Mouse (Mus musculus) heart, embryonic 10.5 days (tissue): ENCODE data around the gene Apol6. TPM values are rescaled to one million over a fixed set of nuclear protein-coding genes. Genes with fewer than 3 reads are reported as not detected.
A peak's percentile ranks its signal among the peaks of the same experiment; 100 is the strongest.
"Not testable (repeated sequence)": the region's sequence is repeated elsewhere in the genome, so short reads cannot be mapped to it uniquely, and the experiment has no call there.

ENCODE experiments used
- DNase-seq: peaks from one replicate; pipeline ENCODE4 v3.0.0-alpha.2; 2017; ENCODE audit warnings: low spot score
- H3K27ac ChIP-seq: fragments of 300-500 bp; sonication (generic); 2 replicates; pipeline ENCODE4 v1.5.1; 2016; ENCODE audit warnings: mild to moderate bottlenecking
- H3K27me3 ChIP-seq: fragments of 300-500 bp; sonication (generic); 2 replicates; pipeline ENCODE4 v1.6.1; 2016; ENCODE audit warnings: mild to moderate bottlenecking; ENCODE audit not compliant: poor library complexity, insufficient read depth, severe bottlenecking
- H3K36me3 ChIP-seq: fragments of 300-500 bp; sonication (generic); 2 replicates; pipeline ENCODE4 v1.6.1; 2016; ENCODE audit warnings: mild to moderate bottlenecking, moderate library complexity
- H3K4me1 ChIP-seq: fragments of 300-500 bp; sonication (generic); 2 replicates; pipeline ENCODE4 v1.6.1; 2016; ENCODE audit warnings: mild to moderate bottlenecking
- H3K4me3 ChIP-seq: fragments of 300-500 bp; sonication (generic); 2 replicates; pipeline ENCODE4 v1.5.1; 2016; ENCODE audit warnings: mild to moderate bottlenecking, moderate library complexity
- H3K9me3 ChIP-seq: fragments of 300-500 bp; sonication (generic); 2 replicates; pipeline ENCODE4 v1.6.1; 2016; ENCODE audit warnings: mild to moderate bottlenecking, moderate library complexity
- WGBS: fragments of 180-500 bp; shearing (Covaris S2); methylation state at CpG from one replicate; pipeline ENCODE4 v1.1.7; 2016; 5-methylcytosine and 5-hydroxymethylcytosine counted together
- polyA plus RNA-seq: library from polyadenylated mRNA; unstranded; fragments of >200 nt; fragmentation: Nextera tagmentation; extraction: Ambion mirVana; gene quantifications from 2 replicates; pipeline ENCODE4 v1.2.1, GENCODE M21; 2016

Gene Apol6
- polyA plus RNA-seq, 1 experiment from 2014 or later = 0.77 TPM

DNA sequence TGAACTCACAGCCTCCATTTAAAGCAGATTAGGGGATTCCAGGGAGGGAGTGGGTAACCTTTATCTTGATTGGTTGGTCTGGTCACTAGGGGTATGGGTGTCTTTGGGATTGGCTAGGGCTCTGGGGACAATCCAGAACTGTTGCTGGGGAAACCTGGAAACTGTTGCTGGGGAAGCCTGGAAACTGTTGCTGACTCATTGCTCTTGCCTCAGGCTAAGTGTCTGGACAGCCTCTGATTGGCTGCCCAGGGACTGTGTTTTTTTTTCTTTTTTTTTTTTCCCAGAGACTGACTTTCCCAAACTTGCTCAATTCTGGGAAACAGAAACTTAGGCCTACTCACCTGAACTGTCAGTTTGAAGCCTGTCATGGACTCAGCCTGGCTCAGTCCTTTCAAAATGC lies 14.0 kb downstream of the Apol6 start:
- Histone ChIP-seq H3K36me3 (no peaks in the 10 kb centered on the region), H3K4me3 (no peak overlapping the region), H3K27ac (no peak overlapping the region), H3K27me3 (no peaks in the 10 kb centered on the region), H3K4me1 (peaks cover 47% of the 10 kb centered on the region), H3K9me3 (no peaks in the 10 kb centered on the region)
- DNase-seq = no peak

- 88% methylated on average over 4 of the region's 4 CpGs for WGBS
- not testable (repeated sequence) for H3K36me3 ChIP-seq, H3K4me3 ChIP-seq, H3K27me3 ChIP-seq, H3K27ac ChIP-seq, H3K9me3 ChIP-seq, DNase-seq
- H3K4me1 ChIP-seq = peaks cover 40% of the 10 kb centered on the region
These were observed 14.9 kb downstream of the Apol6 start for GRCm38 (mm10) chr15:77059416-77059815.

DNA sequence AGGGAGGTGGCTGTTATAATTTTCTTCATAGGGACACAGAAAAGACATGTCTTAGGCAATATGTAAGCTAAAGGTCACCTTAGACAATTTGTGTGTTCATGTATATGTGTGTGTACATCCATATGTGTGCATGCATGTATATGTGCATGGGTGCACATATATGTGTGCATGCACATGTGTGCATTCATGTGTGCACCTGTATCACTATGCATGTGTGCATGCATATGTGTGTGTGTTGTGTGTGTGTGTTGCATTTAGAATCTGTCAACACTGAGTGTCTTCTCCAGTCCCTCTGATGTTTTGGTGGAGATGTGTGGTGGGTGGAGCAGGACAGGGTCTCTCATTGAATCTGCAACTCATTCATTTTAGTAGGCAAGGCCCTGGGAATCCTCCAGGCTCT lies 18.2 kb downstream of the Apol6 start:
- Histone ChIP-seq H3K4me3 (no peak overlapping the region), H3K27me3 (no peaks in the 10 kb centered on the region), H3K9me3 (no peaks in the 10 kb centered on the region), H3K36me3 (no peaks in the 10 kb centered on the region), H3K27ac (no peak overlapping the region), H3K4me1 (peaks cover 15% of the 10 kb centered on the region; the same call in 1 of the 2 replicates)
- DNase-seq = no peak

- WGBS = 76% methylated on average over 6 of the region's 6 CpGs
- H3K9me3 ChIP-seq = no peaks in the 10 kb centered on the region
- H3K27ac ChIP-seq = no peak overlapping the region
- no peaks in the 10 kb centered on the region for H3K36me3 ChIP-seq
- H3K4me1 ChIP-seq = peaks cover 25% of the 10 kb centered on the region
- no peak for DNase-seq
- no peak overlapping the region for H3K4me3 ChIP-seq
- no peaks in the 10 kb centered on the region for H3K27me3 ChIP-seq
These were observed 20.8 kb downstream of the Apol6 start for GRCm38 (mm10) chr15:77065259-77065852.

DNA sequence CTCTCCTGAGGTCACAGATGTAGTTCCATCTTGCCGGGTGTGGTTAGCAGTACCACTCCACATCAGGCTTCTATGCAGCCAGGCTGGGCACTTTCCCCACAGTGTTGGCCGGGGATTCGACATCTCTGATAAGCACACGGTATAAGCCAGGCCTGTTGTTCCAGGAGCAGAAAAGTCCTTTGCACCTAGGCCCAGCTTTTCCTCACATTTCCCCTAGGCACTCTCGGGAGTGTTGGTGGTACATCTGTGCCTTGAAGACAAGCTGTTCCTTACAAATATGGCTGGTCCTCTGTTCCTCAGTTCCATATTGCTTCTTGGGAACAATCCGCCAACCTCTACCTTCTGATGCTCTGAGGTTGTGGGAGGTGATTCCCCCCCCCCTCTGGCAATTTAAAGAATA lies 21.7 kb downstream of the Apol6 start:
- DNase-seq = no peak
- H3K4me1 ChIP-seq = peaks cover 32% of the 10 kb centered on the region
- H3K36me3 ChIP-seq = no peaks in the 10 kb centered on the region
- no peak overlapping the region for H3K4me3 ChIP-seq
- WGBS = 47% methylated on average over 6 of the region's 6 CpGs
- peak overlapping the region; percentile 36; the same call in 1 of the 2 replicates for H3K27ac ChIP-seq
- no peaks in the 10 kb centered on the region for H3K9me3 ChIP-seq
- H3K27me3 ChIP-seq = no peaks in the 10 kb centered on the region

GRCm38 (mm10) chr15:77068439-77068861 lies 23.9 kb downstream of the Apol6 start:
- H3K27ac ChIP-seq = peak overlapping the region; percentile 80
- 44% methylated on average over 3 of the region's 3 CpGs for WGBS
- peak; percentile 82 for DNase-seq
- no peaks in the 10 kb centered on the region for H3K36me3 ChIP-seq
- no peaks in the 10 kb centered on the region for H3K9me3 ChIP-seq
- H3K27me3 ChIP-seq = no peaks in the 10 kb centered on the region
- H3K4me1 ChIP-seq = peaks cover 42% of the 10 kb centered on the region
- no peak overlapping the region for H3K4me3 ChIP-seq

GRCm38 (mm10) chr15:77069019-77069418 lies 24.5 kb downstream of the Apol6 start:
- Histone ChIP-seq H3K36me3 (no peaks in the 10 kb centered on the region), H3K9me3 (no peaks in the 10 kb centered on the region), H3K27me3 (no peaks in the 10 kb centered on the region), H3K4me1 (peaks cover 42% of the 10 kb centered on the region), H3K27ac (peak overlapping the region; percentile 80), H3K4me3 (no peak overlapping the region)
- WGBS = 67% methylated on average over 3 of the region's 3 CpGs
- no peak for DNase-seq

- 83% methylated on average over 11 of the region's 11 CpGs for WGBS
- Histone ChIP-seq H3K9me3 (no peaks in the 10 kb centered on the region), H3K4me3 (no peak overlapping the region), H3K27ac (peak overlapping the region; percentile 62; the same call in 1 of the 2 replicates), H3K36me3 (peaks cover 6% of the 10 kb centered on the region; the same call in 1 of the 2 replicates), H3K27me3 (no peaks in the 10 kb centered on the region), H3K4me1 (peaks cover 42% of the 10 kb centered on the region)
- no peak for DNase-seq
These were observed 26.3 kb downstream of the Apol6 start for GRCm38 (mm10) chr15:77070745-77071268.

- WGBS = 16% methylated on average over 10 of the region's 10 CpGs
- H3K9me3 ChIP-seq = no peaks in the 10 kb centered on the region
- peaks cover 35% of the 10 kb centered on the region for H3K4me1 ChIP-seq
- peak overlapping the region; percentile 62 for H3K27ac ChIP-seq
- DNase-seq = no peak
- peaks cover 13% of the 10 kb centered on the region for H3K36me3 ChIP-seq
- H3K27me3 ChIP-seq = no peaks in the 10 kb centered on the region
- H3K4me3 ChIP-seq = no peak overlapping the region
These were observed 27.0 kb downstream of the Apol6 start for GRCm38 (mm10) chr15:77071501-77071900.

DNA sequence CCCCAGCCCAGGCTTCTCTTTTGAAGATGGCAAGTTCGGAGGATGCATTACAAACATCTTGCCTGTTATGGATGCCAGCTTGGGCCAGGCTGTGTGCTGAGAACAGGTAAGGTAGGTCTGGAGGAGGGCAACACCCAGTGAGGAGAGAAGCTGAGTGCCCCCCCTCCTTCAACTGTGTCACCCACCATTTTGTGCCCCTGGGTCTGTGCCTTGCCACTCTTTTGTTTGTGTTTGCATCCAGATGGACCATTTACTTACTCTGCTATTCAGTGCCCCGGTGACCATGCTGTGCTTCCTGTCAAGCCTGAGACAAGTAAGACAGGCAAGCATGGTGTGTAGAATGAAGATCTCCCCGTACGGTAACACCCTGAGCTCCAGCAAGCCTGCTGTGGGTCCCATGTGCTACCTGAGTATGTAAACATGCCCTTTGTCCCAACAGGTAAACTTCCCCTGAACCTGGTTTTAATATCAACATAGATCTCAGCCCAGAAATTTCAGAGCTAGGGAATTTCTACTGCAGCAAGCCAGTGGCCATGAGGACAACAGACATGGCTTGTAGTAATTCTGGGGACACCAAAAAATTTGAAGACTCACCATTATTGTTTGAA lies 28.1 kb downstream of the Apol6 start:
- H3K27me3 ChIP-seq = no peaks in the 10 kb centered on the region
- H3K27ac ChIP-seq = no peak overlapping the region
- H3K36me3 ChIP-seq = peaks cover 24% of the 10 kb centered on the region
- no peak overlapping the region for H3K4me3 ChIP-seq
- 80% methylated on average over 4 of the region's 4 CpGs for whole genome bisulfite sequencing
- peaks cover 34% of the 10 kb centered on the region for H3K4me1 ChIP-seq
- H3K9me3 ChIP-seq = no peaks in the 10 kb centered on the region
- no peak for DNase-seq

DNA sequence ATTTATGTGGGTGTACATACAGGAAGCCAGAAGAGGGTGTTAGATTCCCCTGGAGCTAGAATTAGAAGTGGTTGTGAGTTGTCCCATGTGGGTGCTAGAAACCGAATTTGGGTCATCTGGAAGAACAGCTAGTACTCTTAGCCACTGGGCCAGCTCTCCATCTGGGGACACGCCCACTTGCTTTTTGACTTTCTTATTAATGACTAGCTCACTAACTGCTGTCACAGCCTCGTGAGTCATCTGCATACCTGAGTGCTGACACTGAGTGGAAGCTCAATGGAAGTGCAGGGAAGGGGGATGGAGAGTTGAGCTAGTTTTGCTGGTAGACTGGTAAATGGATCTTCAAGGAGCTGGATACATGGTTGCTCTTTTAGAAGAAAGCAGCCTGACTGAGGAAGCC lies 32.0 kb downstream of the Apol6 start:
- Histone ChIP-seq H3K9me3 (no peaks in the 10 kb centered on the region), H3K36me3 (peaks cover 63% of the 10 kb centered on the region), H3K4me1 (peaks cover 19% of the 10 kb centered on the region), H3K4me3 (no peak overlapping the region), H3K27me3 (no peaks in the 10 kb centered on the region), H3K27ac (no peak overlapping the region; the same call in 1 of the 2 replicates)
- 77% methylated on average over 3 of the region's 3 CpGs for WGBS
- no peak for DNase-seq

DNA sequence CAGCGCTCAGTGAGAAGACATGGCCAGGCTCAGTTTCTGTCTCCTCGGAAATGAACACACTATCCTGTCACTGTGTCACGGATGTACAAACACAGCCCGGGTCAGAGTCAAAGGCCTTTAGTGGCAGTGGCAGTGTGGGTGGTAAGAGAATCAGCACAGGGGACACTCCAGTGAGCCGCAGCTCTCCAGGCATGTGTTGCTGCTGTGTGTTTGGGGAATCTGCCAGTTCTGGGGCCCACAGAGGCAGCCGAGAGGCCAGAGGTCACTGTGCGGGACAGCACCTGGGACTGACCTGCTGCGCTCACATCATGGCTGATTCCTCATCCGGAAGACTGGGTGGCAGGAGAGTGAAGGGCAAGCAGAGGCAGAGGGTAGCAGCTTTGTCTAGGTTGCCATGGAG lies 33.4 kb downstream of the Apol6 start:
- H3K36me3 ChIP-seq = peaks cover 77% of the 10 kb centered on the region
- no peaks in the 10 kb centered on the region for H3K27me3 ChIP-seq
- no peak overlapping the region for H3K4me3 ChIP-seq
- H3K4me1 ChIP-seq = peaks cover 7% of the 10 kb centered on the region
- no peak for DNase-seq
- H3K27ac ChIP-seq = no peak overlapping the region
- H3K9me3 ChIP-seq = no peaks in the 10 kb centered on the region
- 91% methylated on average over 9 of the region's 9 CpGs for WGBS

DNA sequence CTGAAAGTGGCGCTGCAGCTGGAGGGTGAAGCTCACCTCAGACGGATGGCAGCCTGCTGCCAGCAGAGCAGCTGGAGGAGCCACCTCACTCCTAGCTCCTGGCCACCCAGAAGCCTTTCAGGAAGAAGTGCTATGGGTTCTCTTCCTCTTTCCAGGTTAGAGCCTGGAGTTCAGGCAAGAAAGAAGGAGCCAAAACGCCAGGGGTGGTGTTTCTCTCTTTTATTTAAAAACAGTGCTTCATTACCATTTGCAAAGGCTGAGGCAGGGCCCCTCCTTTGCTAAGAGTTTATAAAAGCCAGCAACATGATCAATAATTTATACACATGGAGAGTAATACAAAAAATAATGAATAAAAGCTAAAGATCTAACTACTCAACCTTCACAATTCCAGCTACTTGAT lies 34.3 kb downstream of the Apol6 start:
- no peak for DNase-seq

More for the DNA sequence above, 34.3 kb downstream of the Apol6 start:
- Histone ChIP-seq H3K27me3 (no peaks in the 10 kb centered on the region), H3K36me3 (peaks cover 84% of the 10 kb centered on the region), H3K4me3 (no peak overlapping the region), H3K27ac (no peak overlapping the region), H3K9me3 (no peaks in the 10 kb centered on the region), H3K4me1 (peaks cover 7% of the 10 kb centered on the region)
- 77% methylated on average over 3 of the region's 3 CpGs for WGBS
